Mouse (Mus musculus): ENCODE measurements around the gene Eif4a2.

Gene Eif4a2

DNA sequence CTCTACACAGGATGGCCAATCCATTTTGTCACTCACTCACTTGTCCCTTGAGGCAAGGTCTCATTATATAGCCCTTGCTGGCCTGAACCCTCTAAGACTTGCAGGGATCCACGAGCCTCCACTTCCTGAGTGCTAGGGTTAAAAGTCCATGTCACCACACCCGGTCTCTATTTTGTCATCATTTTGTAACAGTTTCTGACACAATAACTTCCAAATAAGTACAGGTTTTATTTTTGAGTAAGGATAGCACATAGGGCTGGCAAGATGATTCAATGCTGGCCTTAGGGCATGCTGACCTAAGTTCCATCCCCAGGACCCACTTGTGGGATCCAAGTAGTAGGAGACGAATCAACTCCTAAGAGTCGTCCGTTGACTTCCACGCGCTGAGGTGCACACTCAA is 1.1 kb upstream of the Eif4a2 start:
- no peak for DNase-seq

GRCm38 (mm10) chr16:23107946-23108759 is 909 bp downstream of the Eif4a2 start:
- peak; percentile 91 to 92 for DNase-seq

DNA sequence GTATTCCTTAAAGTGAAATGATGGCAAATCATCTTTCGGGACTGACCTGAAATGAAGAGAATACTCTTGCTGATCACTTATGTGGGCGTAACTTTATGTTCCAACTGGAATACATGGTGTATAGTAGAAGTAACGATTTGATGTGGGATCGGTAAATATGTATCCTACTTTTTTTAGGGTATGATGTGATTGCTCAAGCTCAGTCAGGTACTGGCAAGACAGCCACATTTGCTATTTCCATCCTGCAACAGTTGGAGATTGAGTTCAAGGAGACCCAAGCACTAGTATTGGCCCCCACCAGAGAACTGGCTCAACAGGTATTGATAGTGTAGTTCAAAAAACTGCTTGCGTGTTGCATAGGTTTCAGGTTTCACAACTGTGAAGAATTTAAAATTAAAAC is 1.7 kb downstream of the Eif4a2 start:
- no peak for DNase-seq

DNA sequence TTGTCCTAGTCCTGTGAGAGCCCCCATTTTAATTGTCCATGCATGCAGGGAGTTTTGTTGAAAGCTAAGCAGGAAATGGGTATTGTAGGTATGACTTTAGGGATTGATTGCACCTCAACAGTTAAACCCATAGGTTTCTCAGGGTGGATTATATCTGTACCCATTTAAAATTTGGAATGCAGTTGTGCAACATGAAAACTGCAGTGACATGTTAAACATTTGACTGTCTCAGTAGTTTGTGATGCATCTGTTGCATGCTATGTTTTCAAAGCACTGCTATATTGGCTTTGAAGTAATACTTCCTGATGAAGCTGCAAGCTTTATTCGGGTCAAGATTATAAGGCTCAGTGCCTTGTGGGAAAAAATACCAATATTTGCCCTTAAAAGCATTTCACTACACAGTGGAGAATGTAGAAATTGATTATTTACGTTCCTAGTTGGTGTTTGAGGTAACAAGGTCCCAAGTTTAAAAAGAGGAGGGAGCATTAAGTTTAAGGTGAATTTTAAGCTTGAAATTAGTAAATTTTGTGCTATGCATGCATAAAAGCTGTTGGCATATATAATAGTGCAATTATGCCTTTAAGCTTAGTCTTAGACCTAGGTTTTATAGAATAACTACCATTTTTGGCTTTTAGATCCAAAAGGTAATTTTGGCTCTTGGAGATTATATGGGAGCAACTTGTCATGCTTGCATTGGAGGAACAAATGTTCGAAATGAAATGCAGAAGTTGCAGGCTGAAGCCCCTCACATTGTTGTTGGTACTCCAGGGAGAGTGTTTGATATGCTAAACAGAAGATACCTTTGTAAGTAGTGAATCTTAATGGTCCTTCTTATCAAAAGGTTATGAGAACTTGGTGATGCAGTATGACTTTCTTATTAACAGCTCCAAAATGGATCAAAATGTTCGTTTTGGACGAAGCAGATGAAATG is 2.4 kb downstream of the Eif4a2 start:
- DNase-seq, result no peak

- DNase-seq, result no peak
Observed at GRCm38 (mm10) chr16:23112348-23112747, 5.1 kb downstream of the Eif4a2 start.

DNA sequence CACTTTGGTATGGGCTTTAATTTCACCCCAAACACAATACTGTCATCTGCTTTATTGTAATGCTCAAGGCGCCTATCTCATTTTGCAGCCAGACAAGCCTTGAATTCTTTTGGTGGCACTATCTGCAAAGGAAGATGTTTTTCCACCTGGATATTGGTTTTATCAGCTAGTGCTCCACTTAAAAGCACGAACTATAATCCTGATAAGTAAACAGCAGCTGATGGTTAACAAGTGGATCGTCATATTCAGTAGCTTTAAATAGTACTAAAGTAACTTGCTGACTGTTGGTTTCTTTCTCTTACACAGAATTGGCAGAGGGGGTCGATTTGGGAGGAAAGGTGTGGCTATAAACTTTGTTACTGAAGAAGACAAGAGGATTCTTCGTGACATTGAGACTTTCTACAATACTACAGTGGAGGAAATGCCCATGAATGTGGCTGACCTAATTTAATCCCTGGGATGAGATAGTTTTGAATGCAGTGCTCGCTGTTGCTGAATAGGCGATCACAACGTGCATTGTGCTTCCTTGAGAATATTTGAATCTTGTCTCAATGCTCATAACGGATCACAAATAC is 5.7 kb downstream of the Eif4a2 start:
- DNase-seq, result no peak

- no peak for DNase-seq
Observed at GRCm38 (mm10) chr16:23113903-23114302, 6.7 kb downstream of the Eif4a2 start.

DNA sequence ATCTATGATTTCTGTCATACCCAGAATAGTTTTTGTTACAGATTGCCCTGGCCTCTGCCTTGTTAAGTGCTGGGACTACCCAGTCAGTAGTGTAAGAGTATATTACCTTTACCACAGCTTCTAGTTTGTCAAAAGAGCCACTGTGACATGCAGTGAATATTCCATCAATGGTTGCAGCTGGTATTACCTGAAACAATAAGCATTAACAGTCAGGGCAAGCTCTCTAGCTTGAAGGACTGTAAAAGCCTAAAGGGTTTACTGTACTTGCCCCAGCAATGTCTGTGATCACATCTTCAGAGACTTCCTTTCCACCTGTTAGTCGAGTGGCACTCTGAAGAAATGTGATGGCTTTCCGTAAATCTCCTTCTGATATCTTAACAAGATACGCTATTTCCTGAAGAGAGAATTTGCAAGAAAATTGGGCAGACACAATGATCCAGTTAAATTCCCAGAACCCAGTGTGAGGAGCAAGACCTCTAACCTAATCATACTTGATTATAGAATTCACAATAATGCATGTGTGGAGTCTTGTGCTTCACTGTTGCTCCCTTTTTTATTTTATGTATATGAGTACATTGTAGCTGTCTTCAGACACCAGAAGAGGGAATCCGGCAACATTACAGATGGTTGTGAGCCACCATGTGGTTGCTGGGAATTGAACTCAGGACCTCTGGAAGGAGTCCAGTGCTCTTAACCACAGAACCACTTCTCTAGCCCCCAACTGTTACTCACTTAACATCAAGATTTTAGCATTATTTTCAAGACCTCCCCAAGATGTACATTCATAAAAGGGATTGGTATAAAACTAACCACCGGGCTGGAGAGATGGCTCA is 7.3 kb downstream of the Eif4a2 start:
- no peak for DNase-seq

GRCm38 (mm10) chr16:23115486-23115885 is 8.2 kb downstream of the Eif4a2 start:
- DNase-seq, result no peak

- DNase-seq, result no peak
Observed at GRCm38 (mm10) chr16:23117173-23117572, 9.9 kb downstream of the Eif4a2 start.

- DNase-seq, result no peak
Observed at GRCm38 (mm10) chr16:23122446-23122845, 15.2 kb downstream of the Eif4a2 start.

GRCm38 (mm10) chr16:23123104-23123503 is 15.9 kb downstream of the Eif4a2 start:
- DNase-seq, result no peak

GRCm38 (mm10) chr16:23124398-23124797 is 17.2 kb downstream of the Eif4a2 start:
- DNase-seq, result no peak

GRCm38 (mm10) chr16:23127311-23127672 is 20.0 kb downstream of the Eif4a2 start:
- no peak for DNase-seq

- peak; percentile 93 to 95 for DNase-seq
Observed at GRCm38 (mm10) chr16:23127673-23128375, 20.6 kb downstream of the Eif4a2 start, which contains the start of gene Rfc4. TSS of gene Rfc4 (minus strand) at chr16:23127737.

DNA sequence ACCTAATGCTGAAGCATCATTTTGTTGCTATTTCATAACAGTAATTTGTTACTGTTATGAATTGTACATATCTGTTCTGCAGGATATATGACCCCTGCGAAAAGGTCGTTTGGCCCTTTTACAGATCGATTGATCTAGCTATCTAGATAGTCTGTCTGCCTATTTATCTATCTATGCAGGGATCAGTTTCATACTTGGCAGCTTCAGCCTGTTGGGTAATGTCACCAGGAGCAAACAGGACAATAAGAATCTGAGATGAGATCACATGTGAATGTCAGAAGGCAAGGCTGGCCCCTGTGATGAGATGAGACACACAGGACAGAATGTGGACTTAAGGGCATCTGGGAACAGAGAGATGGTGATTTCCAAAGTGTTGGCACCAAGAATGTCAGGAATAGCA is 23.1 kb downstream of the Eif4a2 start:
- DNase-seq, result no peak

- DNase-seq, result no peak
Observed at GRCm38 (mm10) chr16:23132336-23132735, 25.1 kb downstream of the Eif4a2 start.

DNA sequence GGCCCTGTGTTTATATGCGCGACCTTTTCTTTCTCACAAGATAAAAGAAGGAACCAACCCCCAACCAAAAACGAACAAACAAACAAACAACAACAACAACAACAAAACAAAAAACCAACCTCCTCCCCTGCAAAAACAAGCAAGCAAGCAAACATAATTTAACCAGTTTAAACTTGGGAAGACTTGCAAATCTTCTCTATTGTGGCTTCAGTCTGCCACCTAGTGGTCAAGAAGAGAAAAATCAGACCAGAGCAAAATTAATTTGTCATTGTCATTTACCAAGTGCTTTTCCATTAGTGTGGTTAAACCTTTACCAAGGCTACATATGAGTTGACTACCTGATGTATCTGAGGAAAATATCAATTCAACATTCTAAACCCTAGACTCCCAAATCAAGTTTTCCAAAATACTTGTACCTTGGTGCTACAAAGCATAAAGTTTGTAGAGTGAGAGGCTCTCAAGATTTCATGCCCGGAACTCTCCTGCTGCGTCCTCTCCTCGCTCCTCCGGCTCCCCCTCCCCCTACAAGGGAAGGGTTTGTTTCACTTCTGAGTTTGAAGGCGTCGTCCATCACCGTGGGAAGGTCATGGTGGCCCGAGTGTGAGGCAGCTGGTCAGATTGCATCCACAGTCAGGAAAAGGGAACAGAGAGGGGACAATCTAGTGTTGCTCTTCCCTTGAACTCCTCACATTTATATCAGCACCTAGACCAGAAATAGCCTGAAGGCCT is 28.3 kb downstream of the Eif4a2 start:
- DNase-seq, result no peak

- DNase-seq, result no peak
Observed at GRCm38 (mm10) chr16:23136406-23136970, 29.2 kb downstream of the Eif4a2 start.

GRCm38 (mm10) chr16:23140911-23141310 is 33.7 kb downstream of the Eif4a2 start:
- DNase-seq, result no peak

GRCm38 (mm10) chr16:23144326-23144725 is 37.1 kb downstream of the Eif4a2 start:
- peak in 1 of 2 experiments; percentile 30 for DNase-seq

All from lung, postnatal 4 days (tissue).